Mouse (Mus musculus) 416B (cell line): ENCODE results near the gene Gm20547.
"Not testable (repeated sequence)": the region's sequence is repeated elsewhere in the genome, so short reads cannot be mapped to it uniquely, and the experiment has no call there.

ENCODE experiments used
- DNase-seq: peaks from one replicate; pipeline ENCODE4 v3.0.0; 2011; ENCODE audit warnings: low read depth

Gene Gm20547

DNA sequence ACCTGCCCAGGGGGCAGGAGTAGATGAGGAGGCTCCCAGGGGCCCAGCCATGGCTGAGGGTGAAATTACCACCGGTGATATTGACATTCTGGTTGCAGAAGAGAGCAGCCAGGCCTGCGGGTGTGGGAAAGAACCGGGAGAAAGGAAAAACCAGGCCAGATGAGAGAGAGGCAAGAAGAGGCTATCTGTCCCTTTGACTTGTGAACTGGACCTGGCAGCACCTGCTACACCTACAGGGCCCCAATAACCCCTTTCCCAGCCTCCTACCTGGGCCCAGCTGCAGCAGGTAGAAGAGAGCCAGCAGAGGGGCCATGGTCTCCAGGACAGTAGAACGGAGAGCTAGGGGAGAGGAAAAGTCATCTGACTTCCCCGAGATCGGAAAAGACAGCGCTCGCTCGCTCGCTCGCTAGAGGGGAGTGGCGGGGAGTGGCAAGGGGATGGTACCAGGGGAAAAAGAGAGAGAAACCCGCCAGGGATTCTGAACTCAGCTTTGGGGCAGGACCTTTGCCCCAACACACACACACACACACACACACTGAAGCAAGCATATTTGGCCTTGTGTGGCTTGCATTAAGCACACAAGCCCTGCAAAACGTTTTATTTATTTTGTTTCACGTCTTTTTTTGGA lies at the start of gene Gm20547:
Gene Gm20547, minus strand, starts transcription at position 360 of the 628 bp plus-strand sequence.
- no peak for DNase-seq

- DNase-seq, result peak; percentile 99
Measured at GRCm38 (mm10) chr17:34931061-34931734, 49.4 kb upstream of the Gm20547 start, which contains the start of gene Neu1. Neu1 (plus strand) TSS chr17:34931253.

GRCm38 (mm10) chr17:34928841-34929240 lies 47.0 kb upstream of the Gm20547 start:
- no peak for DNase-seq

GRCm38 (mm10) chr17:34927306-34928019 lies 45.6 kb upstream of the Gm20547 start:
- DNase-seq, result no peak

GRCm38 (mm10) chr17:34924258-34924657 lies 42.4 kb upstream of the Gm20547 start:
- peak; percentile 64 for DNase-seq

- peak; percentile 26 for DNase-seq
Measured at GRCm38 (mm10) chr17:34922939-34923338, 41.1 kb upstream of the Gm20547 start.

GRCm38 (mm10) chr17:34917188-34917587 lies 35.3 kb upstream of the Gm20547 start:
- no peak for DNase-seq

GRCm38 (mm10) chr17:34916316-34916715 lies 34.5 kb upstream of the Gm20547 start:
- DNase-seq, result no peak

GRCm38 (mm10) chr17:34915410-34915831 lies 33.6 kb upstream of the Gm20547 start:
- peak; percentile 77 for DNase-seq

DNA sequence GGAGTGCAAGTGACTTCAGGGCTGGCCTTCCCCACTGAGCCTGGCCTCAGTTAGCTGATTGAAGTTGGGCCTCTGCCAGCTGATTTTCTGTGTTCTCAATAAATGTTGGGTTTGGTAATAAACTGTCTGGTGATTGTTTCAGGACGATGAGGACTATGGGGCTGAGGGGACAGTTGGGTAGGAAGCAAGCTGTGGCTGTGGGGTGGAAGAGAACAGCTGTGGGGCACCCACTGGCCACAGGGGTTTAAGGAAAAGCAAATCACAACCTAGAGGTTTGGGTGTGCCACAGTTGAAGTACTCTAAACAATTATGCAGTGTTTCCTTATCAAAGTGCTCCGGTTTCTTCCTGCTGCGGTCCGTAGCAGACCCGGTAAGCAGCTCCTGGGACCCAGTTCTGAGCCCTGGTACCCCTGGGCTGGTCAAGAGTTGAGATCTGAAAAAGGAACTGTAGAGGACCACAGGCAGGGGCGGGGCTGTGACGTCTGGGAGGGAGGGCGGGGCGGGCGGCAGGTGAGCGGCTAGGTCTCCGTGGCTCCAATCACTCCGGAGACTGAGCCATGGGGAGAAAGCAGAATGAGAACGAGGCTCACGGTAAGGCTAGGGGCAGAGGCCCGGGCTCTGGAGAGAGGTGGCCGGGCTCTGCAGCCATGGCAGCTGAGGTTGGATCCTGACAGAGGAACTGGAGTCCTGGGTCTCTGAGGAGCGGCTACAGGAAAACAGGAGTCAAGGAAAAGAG lies 32.3 kb upstream of the Gm20547 start, which contains the start of gene Slc44a4:
Gene Slc44a4, plus strand, starts transcription at position 537 of the 736 bp plus-strand sequence.
- no peak for DNase-seq

DNA sequence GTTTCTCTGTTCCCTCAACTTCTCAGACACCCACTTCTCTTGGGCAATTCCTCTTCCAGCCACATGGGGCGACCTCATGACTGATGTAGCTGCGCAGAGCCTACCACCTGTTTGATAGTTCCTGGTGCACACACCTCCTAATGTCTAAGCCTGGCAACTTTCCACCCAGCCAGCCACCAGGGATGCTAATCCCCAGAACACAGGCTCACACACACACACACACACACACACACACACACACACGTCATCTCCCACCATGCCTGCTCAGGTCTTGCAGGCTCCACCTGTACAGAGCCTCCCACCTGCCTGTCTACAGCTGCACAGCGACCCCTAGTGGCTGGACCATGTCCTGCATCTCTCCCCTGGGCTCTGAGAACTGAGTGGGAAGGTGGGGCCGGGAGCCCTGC lies 30.1 kb upstream of the Gm20547 start:
- peak; percentile 61 for DNase-seq

- no peak for DNase-seq
Measured at GRCm38 (mm10) chr17:34910982-34911381, 29.1 kb upstream of the Gm20547 start.

DNA sequence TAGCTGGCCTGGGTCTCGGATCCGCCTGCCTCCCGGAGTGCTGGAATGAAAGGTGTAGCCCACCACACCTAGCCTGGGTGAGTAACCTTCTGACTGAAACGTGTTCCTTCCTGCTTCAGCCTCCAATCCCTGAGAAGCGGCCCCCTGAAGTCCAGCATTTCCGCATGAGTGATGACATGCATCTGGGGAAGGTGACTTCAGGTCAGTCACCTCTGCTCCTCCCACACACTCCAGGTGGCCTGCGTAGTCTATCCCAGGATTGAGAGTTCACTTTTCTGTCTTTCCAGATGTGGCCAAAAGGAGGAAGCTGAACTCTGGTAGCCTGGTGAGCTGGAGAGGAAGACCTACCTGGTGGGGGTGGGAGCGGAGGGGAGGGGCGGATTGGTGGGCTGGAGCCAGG lies 21.1 kb upstream of the Gm20547 start:
- DNase-seq, result no peak

- DNase-seq, result not testable (repeated sequence)
Measured at GRCm38 (mm10) chr17:34901948-34902347, 20.1 kb upstream of the Gm20547 start.

DNA sequence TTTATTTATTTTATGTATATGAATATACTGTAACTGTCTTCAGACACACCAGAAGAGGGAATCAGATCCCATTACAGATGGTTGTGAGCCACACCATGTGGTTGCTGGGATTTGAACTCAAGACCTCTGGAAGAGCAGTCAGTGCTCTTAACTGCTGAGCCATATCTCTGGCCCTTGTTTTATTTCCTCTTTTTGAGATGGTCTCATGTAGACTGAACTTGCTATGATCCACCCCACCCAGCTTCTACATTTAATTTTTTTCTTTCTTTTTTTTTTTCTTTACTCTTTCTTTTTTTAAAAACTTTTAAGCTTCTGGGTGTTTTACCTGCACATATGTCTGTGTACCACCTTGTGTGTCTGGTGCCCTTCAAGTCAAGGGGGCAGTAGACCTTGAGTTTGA lies 19.0 kb upstream of the Gm20547 start:
- peak; percentile 23 for DNase-seq

GRCm38 (mm10) chr17:34899890-34900243 lies 18.0 kb upstream of the Gm20547 start:
- DNase-seq, result peak; percentile 79

GRCm38 (mm10) chr17:34899053-34899889 lies 17.4 kb upstream of the Gm20547 start:
- DNase-seq, result peak; percentile 68

- DNase-seq, result no peak
Measured at GRCm38 (mm10) chr17:34898706-34899052, 16.8 kb upstream of the Gm20547 start.

GRCm38 (mm10) chr17:34898160-34898586 lies 16.3 kb upstream of the Gm20547 start, which contains the start of the genes C2 and Ehmt2:
C2 (minus strand) TSS chr17:34898265.
Ehmt2 (plus strand) TSS chr17:34898469.
- DNase-seq, result peak; percentile 80

- DNase-seq, result peak; percentile 72
Measured at GRCm38 (mm10) chr17:34897373-34898159, 15.7 kb upstream of the Gm20547 start.
